Mouse (Mus musculus) layer of hippocampus, postnatal 25 days (tissue): ENCODE measurements around the gene Zfp106. TPM values are rescaled to one million over a fixed set of nuclear protein-coding genes. Genes with fewer than 3 reads are reported as not detected.
"Not testable (repeated sequence)": the region's sequence is repeated elsewhere in the genome, so short reads cannot be mapped to it uniquely, and the experiment has no call there.

Experiments
- DNase-seq, 2 experiments: peaks; one replicate each; pipeline ENCODE4 v3.0.0; 2022; ENCODE audit warnings: mixed read lengths in 2 of 2, low spot score in 1 of 2; ENCODE audit errors: extremely low spot score in 1 of 2
- total RNA-seq, 2 experiments: library from RNA; stranded (reverse); gene quantifications; 2 replicates each; pipeline ENCODE4 v1.2.3; 2021

Gene Zfp106
- 100 to 1,000 TPM; 145 to 150 TPM for total RNA-seq

- DNase-seq: peak; percentile 75 to 77
Measured at GRCm38 (mm10) chr2:120563235-120563990, at the start of gene Zfp106. Zfp106 (minus strand) TSS chr2:120563843.

- DNase-seq: peak; percentile 88 to 93
Measured at GRCm38 (mm10) chr2:120608830-120609723, 45.4 kb upstream of the Zfp106 start, which contains the start of the genes Haus2 and Lrrc57. Haus2 (plus strand) TSS chr2:120609383. Lrrc57 (minus strand) TSS chr2:120609520.

- DNase-seq: no peak
Measured at GRCm38 (mm10) chr2:120606021-120606690, 42.5 kb upstream of the Zfp106 start.

- no peak for DNase-seq
Measured at GRCm38 (mm10) chr2:120599506-120599905, 35.9 kb upstream of the Zfp106 start.

GRCm38 (mm10) chr2:120597734-120598133 is 34.1 kb upstream of the Zfp106 start:
- DNase-seq: no peak

- no peak for DNase-seq
Measured at GRCm38 (mm10) chr2:120592227-120592626, 28.6 kb upstream of the Zfp106 start.

GRCm38 (mm10) chr2:120589759-120590158 is 26.1 kb upstream of the Zfp106 start:
- DNase-seq: no peak

- DNase-seq: no peak
Measured at GRCm38 (mm10) chr2:120578286-120578685, 14.6 kb upstream of the Zfp106 start.

- DNase-seq: no peak
Measured at GRCm38 (mm10) chr2:120577799-120578198, 14.2 kb upstream of the Zfp106 start.

GRCm38 (mm10) chr2:120575978-120576377 is 12.3 kb upstream of the Zfp106 start:
- no peak for DNase-seq

GRCm38 (mm10) chr2:120575121-120575520 is 11.5 kb upstream of the Zfp106 start:
- no peak for DNase-seq

- not testable (repeated sequence) for DNase-seq
Measured at GRCm38 (mm10) chr2:120572161-120572560, 8.5 kb upstream of the Zfp106 start.

GRCm38 (mm10) chr2:120571081-120571480 is 7.4 kb upstream of the Zfp106 start:
- DNase-seq: no peak

- DNase-seq: no peak
Measured at GRCm38 (mm10) chr2:120567798-120568320, 4.2 kb upstream of the Zfp106 start.

GRCm38 (mm10) chr2:120566886-120567797 is 3.5 kb upstream of the Zfp106 start, which contains the start of gene Snap23:
Snap23 (plus strand) TSS chr2:120567671.
- DNase-seq: peak; percentile 82 to 84

GRCm38 (mm10) chr2:120565363-120565762 is 1.7 kb upstream of the Zfp106 start:
- no peak for DNase-seq

- DNase-seq: not testable (repeated sequence)
Measured at GRCm38 (mm10) chr2:120564548-120565188, 1.0 kb upstream of the Zfp106 start.

GRCm38 (mm10) chr2:120562859-120563234 is 796 bp downstream of the Zfp106 start:
- no peak for DNase-seq

GRCm38 (mm10) chr2:120561524-120561923 is 2.1 kb downstream of the Zfp106 start:
- no peak for DNase-seq
